Mouse (Mus musculus) inflammation-experienced regulatory T-cells, adult 6 months (primary cell): Measurements from ENCODE around the gene Cpa4. TPM values are rescaled to one million over a fixed set of nuclear protein-coding genes. Genes with fewer than 3 reads are reported as not detected.

Source experiments
- ATAC-seq: one replicate; pipeline ENCODE4 v1.8.0; 2017
- polyA plus RNA-seq, 3 experiments: library from polyadenylated mRNA; unstranded; fragments of 100-300 nt; shearing (Covaris generic); gene quantifications; one replicate each; pipeline ENCODE4 v1.2.1; 2017

The Cpa4 gene
- polyA plus RNA-seq, 3 experiments from 2014 or later: not detected

- no peak for ATAC-seq
Measured at GRCm38 (mm10) chr6:30594364-30594763, 26.2 kb downstream of the Cpa4 start.

- ATAC-seq: no peak
Measured at GRCm38 (mm10) chr6:30596230-30596898, 28.2 kb downstream of the Cpa4 start.

GRCm38 (mm10) chr6:30600033-30600432, 31.9 kb downstream of the Cpa4 start:
- ATAC-seq: no peak

- ATAC-seq: no peak
Measured at GRCm38 (mm10) chr6:30600995-30601394, 32.8 kb downstream of the Cpa4 start.

- ATAC-seq: no peak
Measured at GRCm38 (mm10) chr6:30604342-30604867, 36.2 kb downstream of the Cpa4 start.

GRCm38 (mm10) chr6:30605111-30605510, 36.9 kb downstream of the Cpa4 start:
- no peak for ATAC-seq

- ATAC-seq: no peak
Measured at GRCm38 (mm10) chr6:30605672-30606071, 37.5 kb downstream of the Cpa4 start.

- no peak for ATAC-seq
Measured at GRCm38 (mm10) chr6:30610710-30611109, 42.5 kb downstream of the Cpa4 start, which contains the start of gene Cpa5. Cpa5 (plus strand) TSS chr6:30611010.

GRCm38 (mm10) chr6:30611212-30611611, 43.0 kb downstream of the Cpa4 start:
- ATAC-seq: no peak

- no peak for ATAC-seq
Measured at GRCm38 (mm10) chr6:30614251-30614650, 46.1 kb downstream of the Cpa4 start.

GRCm38 (mm10) chr6:30615741-30616140, 47.6 kb downstream of the Cpa4 start:
- no peak for ATAC-seq

- no peak for ATAC-seq
Measured at GRCm38 (mm10) chr6:30616491-30616941, 48.3 kb downstream of the Cpa4 start.

- no peak for ATAC-seq
Measured at GRCm38 (mm10) chr6:30617020-30617958, 49.1 kb downstream of the Cpa4 start.

GRCm38 (mm10) chr6:30617959-30618590, 49.9 kb downstream of the Cpa4 start:
- no peak for ATAC-seq

GRCm38 (mm10) chr6:30618735-30619134, 50.6 kb downstream of the Cpa4 start:
- no peak for ATAC-seq

GRCm38 (mm10) chr6:30619606-30620005, 51.4 kb downstream of the Cpa4 start:
- ATAC-seq: no peak

- ATAC-seq: no peak
Measured at GRCm38 (mm10) chr6:30620591-30620990, 52.4 kb downstream of the Cpa4 start.

- ATAC-seq: no peak
Measured at GRCm38 (mm10) chr6:30620994-30621393, 52.8 kb downstream of the Cpa4 start.

- no peak for ATAC-seq
Measured at GRCm38 (mm10) chr6:30621986-30622389, 53.8 kb downstream of the Cpa4 start.

GRCm38 (mm10) chr6:30624763-30625162, 56.6 kb downstream of the Cpa4 start:
- ATAC-seq: no peak

- no peak for ATAC-seq
Measured at GRCm38 (mm10) chr6:30628152-30628551, 60.0 kb downstream of the Cpa4 start.

GRCm38 (mm10) chr6:30629989-30630388, 61.8 kb downstream of the Cpa4 start:
- no peak for ATAC-seq

GRCm38 (mm10) chr6:30635361-30635862, 67.2 kb downstream of the Cpa4 start:
- ATAC-seq: no peak
